Mouse (Mus musculus) left cerebral cortex, adult 2 months (tissue): ENCODE measurements around the gene E4f1. TPM values are rescaled to one million over a fixed set of nuclear protein-coding genes. Genes with fewer than 3 reads are reported as not detected.

Experiments used
- DNase-seq, 2 experiments: peaks; one replicate each; pipeline ENCODE4 v3.0.0; 2021 to 2022; ENCODE audit warnings: low spot score in 2 of 2, mixed read lengths in 1 of 2; ENCODE audit errors: extremely low spot score in 1 of 2
- H3K27ac ChIP-seq: fragments of 200-600 bp; 2 replicates; pipeline ENCODE4 v1.8.1; 2022
- H3K4me3 ChIP-seq: fragments of 200-600 bp; 2 replicates; pipeline ENCODE4 v1.8.1; 2022
- CTCF ChIP-seq: fragments of 200-600 bp; IDR thresholded peaks from 2 replicates; pipeline ENCODE4 v1.8.1; 2022; ENCODE audit warnings: antibody characterized with exemption, mild to moderate bottlenecking, moderate library complexity
- intact Hi-C: fragments of 180-260 bp; cut with DNase I; formaldehyde crosslinking; loops from one replicate; pipeline ENCODE4 v1.15.1; 2025
- total RNA-seq, 2 experiments: library from RNA; stranded (reverse); gene quantifications; 2 replicates each; pipeline ENCODE4 v1.2.3; 2021

The E4f1 gene
- total RNA-seq, 2 experiments from 2014 or later = 37.7 to 41.7 TPM

DNA sequence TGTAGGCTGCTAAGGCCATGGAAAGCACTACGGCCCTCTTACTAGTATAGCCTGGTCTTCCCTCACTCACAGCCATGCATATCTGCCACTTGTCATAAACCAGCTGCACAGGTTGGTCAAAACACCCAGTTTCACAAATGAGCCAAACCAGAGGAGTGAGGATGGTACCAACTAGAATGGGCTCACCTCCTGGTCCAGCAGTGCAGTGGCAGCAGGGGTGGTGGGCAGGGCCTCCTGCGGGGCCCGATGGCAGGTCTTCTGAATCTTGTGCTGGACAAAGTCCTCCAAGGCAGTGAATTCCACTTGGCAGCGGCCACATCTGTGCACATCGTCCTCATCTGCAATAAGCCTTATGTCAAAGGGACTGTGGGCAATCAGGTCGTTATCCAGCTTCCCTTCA, 18.9 kb downstream of the E4f1 start:
- no peak for TF ChIP-seq CTCF
- Histone ChIP-seq H3K27ac (no peak overlapping the region), H3K4me3 (no peak overlapping the region)
- no peak for DNase-seq
- intact Hi-C loops = no loop called here

DNA sequence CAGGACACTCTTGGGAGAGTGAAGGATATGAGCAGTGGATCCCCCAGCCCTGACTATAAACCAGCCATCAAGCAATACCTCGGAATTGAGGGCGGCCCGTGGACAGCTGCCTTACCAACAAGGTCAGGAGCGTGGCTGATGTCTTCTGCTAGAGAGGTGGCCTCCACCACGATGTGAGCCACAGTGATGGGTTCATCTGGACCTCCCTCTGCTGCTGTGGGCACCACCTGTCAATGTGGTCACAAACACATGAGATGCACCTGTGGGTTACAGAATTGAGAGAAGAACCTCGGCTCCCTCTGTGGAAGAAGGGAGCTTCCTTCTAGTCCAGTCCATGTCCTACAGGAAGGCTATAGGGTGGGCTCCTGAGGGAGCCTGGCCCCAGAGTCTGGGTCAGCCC, 20.6 kb downstream of the E4f1 start:
- Histone ChIP-seq H3K27ac (no peak overlapping the region), H3K4me3 (no peak overlapping the region)
- intact Hi-C loops = no loop called here
- TF ChIP-seq CTCF = no peak
- DNase-seq = no peak

DNA sequence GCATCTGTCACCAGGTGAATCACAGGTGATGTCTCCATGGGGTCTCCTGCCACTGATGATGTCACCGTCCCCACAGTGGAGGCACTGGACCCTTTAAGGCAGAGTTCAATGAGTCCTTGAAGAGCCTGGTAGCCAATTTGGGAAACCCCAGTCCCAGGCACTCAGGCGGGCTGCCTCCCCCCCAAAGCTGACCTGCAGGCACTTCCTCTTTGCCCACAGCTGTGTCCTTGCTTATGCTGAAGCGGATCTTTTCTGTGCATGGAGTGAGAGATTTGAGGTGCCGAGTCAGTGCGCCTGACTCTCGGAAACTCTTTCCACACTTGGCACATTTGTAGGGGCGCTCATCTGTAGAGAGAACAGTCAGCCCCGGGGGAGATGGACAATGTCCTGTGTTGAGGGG, 23.5 kb downstream of the E4f1 start:
- intact Hi-C loops = no loop called here
- no peak for TF ChIP-seq CTCF
- DNase-seq = no peak
- Histone ChIP-seq H3K4me3 (no peak overlapping the region), H3K27ac (no peak overlapping the region)

DNA sequence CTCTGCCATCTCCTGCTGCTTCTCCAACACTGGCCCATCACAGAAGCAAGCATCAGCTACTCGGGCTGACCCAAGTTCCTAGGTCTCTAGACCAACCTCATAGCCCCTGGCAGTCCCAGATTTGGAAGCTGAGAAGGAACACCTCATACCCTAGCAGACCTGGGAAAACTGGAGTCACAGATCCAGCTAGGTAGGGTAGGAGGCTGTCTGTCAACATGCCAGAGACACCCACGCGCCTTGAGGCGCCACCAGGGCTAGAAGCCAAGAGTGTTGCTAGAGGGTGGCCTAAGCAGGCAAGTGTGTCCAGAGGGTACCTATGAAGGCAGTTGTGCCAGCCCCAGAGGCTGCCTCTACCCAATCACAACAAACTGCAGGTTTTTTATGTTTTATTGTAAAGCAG, 26.7 kb downstream of the E4f1 start:
- H3K4me3 ChIP-seq = no peak overlapping the region
- H3K27ac ChIP-seq = no peak overlapping the region
- TF ChIP-seq CTCF = no peak
- intact Hi-C loops = no loop called here
- DNase-seq = peak in 1 of 2 experiments; percentile 63

DNA sequence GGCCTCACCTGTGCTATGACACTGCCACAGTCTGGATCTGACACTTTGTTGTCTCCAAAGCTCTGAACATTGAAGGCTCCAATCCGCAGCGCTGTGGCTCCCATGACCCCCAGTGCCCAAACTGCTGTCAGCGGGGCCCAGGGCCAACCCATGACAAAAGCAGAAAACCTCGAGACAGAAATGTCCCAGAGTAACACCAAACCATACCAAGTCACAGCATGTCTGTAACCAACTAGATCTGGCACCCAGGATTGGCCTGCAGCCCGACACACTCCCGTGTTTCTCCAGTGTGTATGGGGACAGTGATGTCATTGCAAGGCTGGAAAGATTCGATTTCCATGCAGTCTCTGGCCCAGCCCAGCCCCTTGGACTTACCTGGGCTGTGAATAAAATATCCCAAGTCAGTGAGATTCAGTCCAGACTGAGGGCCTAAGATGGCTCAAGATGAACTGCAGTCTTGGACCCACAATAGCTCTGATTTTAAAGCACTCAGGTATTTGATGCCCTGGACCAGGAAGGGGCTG, 27.4 kb downstream of the E4f1 start, which contains the start of gene Dnase1l2:
Dnase1l2 (minus strand) TSS at position 474 of the 524 bp plus-strand sequence.
- Histone ChIP-seq H3K27ac (no peak within 1 kb of the TSS), H3K4me3 (no peak within 1 kb of the TSS)
- DNase-seq = no peak
- TF ChIP-seq CTCF = no peak
- intact Hi-C loops = no loop called here

DNA sequence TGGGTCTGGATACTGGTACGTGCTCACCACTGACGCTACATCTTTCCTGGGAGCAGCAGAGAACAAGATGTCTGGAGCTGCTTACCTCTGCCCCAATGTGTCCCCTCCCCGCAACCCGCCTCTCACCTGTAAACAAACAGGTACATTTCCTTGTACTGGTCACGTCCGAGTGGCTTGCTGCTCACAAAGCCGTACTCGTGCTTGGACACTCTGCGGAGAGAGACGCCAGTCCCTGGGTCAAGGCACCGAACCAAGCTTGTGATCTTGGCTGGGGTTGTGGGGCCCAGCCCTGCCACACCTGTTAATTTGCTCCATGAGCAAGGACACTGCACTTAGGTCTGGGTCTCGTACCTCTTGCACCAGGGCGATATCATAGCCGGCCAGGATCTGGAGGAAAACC, 28.0 kb downstream of the E4f1 start:
- intact Hi-C loops = no loop called here
- no peak overlapping the region for H3K4me3 ChIP-seq
- no peak for DNase-seq
- H3K27ac ChIP-seq = no peak overlapping the region
- TF ChIP-seq CTCF = no peak

DNA sequence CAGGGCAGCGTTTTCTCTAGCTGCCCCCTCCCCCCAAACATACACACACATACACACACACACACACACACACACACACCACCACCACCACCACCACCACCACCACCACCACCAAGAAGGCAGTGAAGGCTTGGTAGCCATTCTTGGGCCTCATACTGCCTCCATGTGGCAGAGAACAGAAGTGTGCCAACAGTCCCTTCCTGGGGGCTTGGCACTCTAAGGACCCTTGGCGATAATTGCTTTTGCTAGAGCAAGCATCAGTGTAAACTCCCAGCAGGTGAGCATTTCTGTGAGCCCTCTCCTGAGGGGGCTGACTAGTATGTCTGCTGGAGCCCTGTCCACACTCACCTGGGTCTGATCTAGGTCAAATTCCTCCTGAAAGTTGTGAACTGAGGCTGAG, 29.0 kb downstream of the E4f1 start:
- intact Hi-C loops = no loop called here
- DNase-seq = no peak
- Histone ChIP-seq H3K27ac (no peak overlapping the region), H3K4me3 (no peak overlapping the region)
- TF ChIP-seq CTCF = peak; percentile 10

DNA sequence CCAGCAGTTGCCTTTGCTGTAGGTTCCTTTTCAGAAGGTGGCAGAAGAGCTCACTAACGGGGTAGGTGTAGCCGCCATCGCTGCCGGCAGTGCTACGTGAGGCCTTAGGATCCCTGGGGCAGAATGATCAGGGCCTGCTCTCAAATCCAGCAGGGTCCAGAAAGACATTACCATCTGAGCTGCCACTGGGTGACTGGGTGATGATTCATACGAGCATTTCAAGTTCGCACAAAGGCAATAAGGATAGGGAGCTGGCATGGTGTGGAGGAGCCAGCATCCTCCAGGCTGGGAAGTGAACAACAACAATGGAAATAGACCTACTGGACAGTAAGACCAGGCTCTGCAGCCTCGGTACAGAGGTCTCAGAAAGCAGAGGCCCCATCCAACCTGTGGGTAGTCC, 29.7 kb downstream of the E4f1 start:
- Histone ChIP-seq H3K27ac (no peak overlapping the region), H3K4me3 (no peak overlapping the region)
- intact Hi-C loops = no loop called here
- TF ChIP-seq CTCF = no peak
- DNase-seq = no peak

DNA sequence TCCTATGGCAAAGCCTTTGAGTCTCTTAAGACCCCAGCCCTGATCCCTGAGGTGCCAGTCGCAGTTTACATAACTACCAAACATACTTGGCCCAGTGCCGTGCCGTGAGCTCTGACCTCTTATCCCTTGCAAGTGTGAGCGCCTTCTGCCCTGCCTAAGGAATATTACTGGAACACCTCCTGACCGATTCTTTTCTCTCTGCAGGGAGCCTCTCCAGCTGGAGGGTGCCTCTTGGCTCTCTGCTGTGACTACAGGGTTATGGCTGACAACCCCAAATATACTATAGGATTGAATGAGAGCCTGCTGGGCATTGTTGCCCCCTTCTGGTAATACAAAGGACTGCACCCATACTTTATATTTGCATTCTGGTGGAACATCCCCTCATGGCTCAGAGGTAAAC, 33.1 kb downstream of the E4f1 start:
- no peak for DNase-seq
- Histone ChIP-seq H3K27ac (no peak overlapping the region), H3K4me3 (no peak overlapping the region)
- peak; percentile 85 for TF ChIP-seq CTCF
- intact Hi-C loops = no loop called here

DNA sequence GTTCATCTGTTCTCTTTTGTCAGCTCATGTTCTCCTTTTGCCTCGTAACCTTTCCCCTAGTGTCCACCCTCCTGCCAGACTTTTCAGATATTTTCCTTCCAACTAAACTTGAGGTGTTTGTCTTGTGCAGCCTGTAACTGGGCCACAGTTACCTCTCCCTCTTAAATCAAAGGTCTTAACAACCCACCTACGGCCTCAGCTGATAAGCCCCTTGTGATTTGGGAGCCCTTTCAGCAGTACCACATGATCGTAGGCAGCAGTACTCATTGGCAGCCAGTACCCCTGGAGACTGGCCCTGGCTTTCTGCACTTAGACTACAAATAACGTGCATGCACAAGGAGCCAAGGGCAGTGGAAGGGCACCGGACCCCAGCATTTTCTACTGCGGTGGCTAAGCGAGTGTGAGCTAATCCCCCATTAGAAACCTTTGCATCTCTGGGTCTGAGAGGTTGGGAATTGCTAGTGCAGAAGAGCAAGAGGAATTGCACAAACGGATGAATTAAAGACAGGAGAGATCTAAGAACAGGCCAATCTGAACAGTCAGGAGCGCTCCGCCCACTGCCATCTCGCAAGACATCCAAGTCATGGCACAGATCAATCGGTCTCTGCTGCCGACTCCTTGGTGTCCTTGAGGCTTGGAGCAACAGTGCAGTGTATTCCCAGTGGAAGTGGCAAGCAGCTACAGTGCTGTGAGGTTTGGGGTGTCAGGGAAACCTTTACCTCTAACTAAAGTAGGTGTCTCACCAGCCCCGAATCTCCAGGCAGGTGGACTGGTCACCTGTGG, 40.7 kb downstream of the E4f1 start:
- H3K4me3 ChIP-seq = no peak overlapping the region
- H3K27ac ChIP-seq = peak overlapping the region; percentile 44; the same call in 1 of the 2 replicates
- intact Hi-C loops = no loop called here
- TF ChIP-seq CTCF = no peak
- DNase-seq = no peak

DNA sequence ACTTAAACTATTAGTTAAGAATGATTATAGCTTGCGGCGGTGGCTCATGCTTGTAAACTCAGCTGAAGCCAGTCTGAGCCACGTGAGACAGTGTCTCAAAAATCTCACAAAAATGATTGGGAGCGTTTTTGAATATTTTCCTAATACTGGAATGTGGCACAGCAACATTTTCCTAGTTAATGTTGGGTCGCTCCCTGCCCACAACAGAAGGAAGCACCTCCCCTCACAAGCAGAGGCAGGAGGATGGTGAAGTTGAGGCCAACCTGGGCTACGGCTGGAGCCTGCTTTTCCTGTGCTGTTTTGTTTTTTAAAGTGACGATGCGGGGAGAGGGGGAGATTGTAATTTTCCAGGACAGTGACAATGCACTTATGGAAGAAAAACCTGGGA, 42.9 kb downstream of the E4f1 start:
- intact Hi-C loops = no loop called here
- peak overlapping the region; percentile 76 for H3K4me3 ChIP-seq
- no peak for DNase-seq
- TF ChIP-seq CTCF = no peak
- peak overlapping the region; percentile 84 for H3K27ac ChIP-seq

DNA sequence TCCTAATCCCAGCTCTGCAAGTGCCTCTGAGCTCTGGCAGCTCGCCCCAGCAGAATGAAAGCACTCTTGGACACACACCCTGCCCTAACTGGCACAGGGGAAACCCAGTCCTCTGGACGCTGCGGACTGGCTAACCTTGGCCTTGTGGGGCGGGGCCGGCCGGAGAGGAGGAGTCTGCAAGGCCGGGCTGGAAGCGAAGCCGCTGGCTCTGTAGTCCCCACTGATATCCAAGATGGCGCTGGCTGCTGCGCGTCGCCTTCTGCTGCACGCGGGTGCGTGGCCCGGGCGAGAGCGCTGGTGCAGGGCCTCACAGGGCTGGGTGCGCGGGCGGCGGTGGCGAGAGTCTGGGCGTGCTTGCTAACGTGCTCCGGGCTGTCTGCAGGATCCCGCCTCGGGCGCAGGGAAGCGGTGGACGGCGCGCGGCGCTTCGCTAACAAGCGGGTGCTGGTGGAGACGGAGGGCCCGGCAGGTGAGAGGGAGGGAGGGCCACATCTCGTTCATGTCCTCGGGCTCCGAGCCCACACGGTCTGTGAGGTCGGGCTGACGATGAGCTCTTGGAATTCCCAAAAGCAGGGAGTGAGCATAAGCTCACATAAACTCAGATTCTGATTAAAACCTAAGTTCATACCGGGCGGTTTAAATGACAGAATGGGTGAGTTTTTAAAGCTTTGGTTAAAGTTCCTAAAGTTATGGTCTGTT, 43.5 kb downstream of the E4f1 start, which contains the start of gene Eci1:
Eci1 (plus strand) TSS at position 171 of the 699 bp plus-strand sequence.
- no peak for TF ChIP-seq CTCF
- H3K27ac ChIP-seq = peak within 1 kb of the TSS; percentile 84
- H3K4me3 ChIP-seq = peak within 1 kb of the TSS; percentile 76
- peak; percentile 86 to 87 for DNase-seq
- intact Hi-C loops = no loop called here
